Mouse (Mus musculus) right cerebral cortex, postnatal 36 days (tissue): ENCODE results near the gene Utp18.
"Not testable (repeated sequence)": the region's sequence is repeated elsewhere in the genome, so short reads cannot be mapped to it uniquely, and the experiment has no call there.

Experiments
- DNase-seq, 2 experiments: peaks; one replicate each; pipeline ENCODE4 v3.0.0; 2022; ENCODE audit warnings: low spot score in 2 of 2, mixed read lengths in 1 of 2

The Utp18 gene

DNA sequence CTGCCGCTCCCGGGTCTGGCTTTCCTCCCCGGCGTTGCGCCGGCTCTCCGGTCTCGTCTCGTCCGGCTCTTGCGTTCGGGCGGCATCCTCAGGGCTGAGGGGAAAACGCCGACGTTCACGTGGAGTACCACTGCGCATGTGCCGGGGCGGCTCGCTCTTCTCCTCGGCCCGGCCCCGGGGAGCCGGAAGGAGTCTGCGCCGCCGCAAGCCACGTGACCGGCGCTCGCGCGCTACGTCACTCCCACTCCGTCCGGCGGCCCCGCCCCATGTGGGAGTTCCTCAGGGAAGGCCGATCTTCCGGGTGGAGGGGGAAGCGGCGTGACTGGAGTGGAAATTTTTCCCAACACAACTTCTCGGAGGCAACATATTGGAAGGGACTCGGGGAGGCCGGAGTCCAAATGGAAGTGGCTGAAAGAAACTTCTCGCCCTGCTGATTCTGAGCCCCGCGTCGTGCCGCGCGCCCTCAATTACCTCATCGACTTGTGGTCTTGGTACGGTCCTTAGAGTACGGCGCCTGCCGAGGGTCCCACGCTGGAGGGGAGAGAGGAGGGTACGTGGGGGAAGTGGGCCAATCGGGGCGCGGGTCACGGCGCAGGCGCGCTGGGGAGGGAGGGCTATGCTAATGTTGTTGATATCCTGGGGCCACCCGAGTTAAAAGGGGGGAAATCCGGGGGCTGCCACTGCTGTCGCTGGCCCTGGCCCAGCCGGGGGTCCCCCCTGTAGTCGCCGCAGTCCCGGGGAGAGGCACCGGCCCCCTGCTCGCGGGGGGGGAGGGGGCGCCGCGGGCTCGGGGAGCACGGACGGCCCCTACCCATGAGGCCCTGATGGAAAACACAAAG is at the start of gene Utp18, which contains the start of gene Mbtd1:
Gene Utp18, minus strand, starts transcription at position 195 of the 839 bp plus-strand sequence.
Gene Mbtd1, plus strand, starts transcription at position 281 of the 839 bp plus-strand sequence.
- DNase-seq, result peak; percentile 96 to 97

DNA sequence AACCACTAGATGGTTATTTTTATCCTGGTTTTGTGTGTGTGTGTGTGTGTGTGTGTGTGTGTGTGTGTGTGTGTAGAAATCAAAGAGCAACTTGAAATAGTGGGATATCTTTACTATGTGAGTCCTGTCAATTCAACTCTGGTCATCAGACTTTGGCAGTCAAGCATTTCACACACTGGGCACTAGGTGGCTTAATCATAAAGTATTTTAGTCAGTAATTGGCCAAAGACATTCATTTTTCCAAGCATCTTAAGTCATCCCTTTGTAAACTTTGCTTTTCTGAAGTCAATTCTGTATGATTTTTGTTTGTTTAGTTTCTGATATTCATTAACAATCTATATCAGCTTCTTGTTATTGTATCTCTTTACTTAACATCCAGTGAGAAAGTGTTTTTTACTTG is 43.5 kb upstream of the Utp18 start:
- no peak for DNase-seq

DNA sequence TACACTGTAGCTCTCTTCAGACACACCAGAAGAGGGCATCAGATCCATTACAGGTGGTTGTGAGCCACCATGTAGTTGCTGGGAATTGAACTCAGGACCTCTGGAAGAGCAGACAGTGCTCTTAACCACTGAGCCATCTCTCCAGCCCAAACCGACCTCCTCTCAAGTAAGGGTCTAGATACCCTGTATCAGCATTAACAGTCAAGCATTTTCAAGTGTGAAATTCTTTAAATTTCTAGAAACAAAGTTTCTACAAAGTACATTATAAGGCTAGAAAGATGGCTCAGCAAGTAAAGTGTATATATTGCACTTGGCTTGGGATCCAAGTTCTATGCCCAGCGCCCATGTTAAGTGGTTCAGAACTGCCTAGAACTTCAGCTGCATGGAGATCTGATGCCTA is 29.5 kb upstream of the Utp18 start:
- not testable (repeated sequence) for DNase-seq

DNA sequence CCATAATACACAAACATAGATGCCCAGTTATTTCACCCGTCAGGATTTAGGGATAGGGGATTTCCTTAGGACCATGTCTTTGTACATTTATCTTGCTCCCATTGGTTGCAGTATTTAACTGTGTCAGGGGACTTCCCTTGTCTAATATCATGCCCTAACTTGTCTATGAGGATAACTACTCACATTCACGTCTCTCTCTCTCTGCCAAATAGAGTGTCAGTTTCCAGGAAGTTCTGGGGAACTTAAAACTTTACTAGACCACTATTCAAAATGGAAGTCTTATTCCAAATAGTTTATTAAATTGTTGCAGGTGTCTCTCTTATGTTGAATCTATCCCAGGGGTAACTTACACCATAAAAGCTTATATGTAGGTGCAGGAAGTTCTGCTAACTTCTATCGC is 26.0 kb upstream of the Utp18 start:
- DNase-seq, result no peak

DNA sequence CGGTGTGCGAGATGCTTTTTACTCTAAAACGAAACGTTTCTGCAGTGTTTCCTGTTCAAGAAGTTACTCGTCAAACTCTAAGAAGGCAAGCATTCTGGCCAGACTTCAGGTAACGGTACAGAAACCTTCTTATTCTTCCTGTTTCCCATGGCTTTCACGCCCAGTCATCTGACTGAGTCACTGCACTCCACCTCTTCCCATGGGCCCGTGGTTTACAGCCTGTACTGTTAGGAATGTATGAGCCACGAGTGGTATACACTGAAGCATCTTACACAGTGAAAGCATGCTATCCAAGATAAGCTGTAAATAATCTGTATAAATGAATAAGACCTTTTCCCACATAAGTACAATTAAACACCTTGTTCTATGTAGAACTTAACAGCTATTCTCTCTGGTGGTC is 23.3 kb upstream of the Utp18 start:
- no peak for DNase-seq

DNA sequence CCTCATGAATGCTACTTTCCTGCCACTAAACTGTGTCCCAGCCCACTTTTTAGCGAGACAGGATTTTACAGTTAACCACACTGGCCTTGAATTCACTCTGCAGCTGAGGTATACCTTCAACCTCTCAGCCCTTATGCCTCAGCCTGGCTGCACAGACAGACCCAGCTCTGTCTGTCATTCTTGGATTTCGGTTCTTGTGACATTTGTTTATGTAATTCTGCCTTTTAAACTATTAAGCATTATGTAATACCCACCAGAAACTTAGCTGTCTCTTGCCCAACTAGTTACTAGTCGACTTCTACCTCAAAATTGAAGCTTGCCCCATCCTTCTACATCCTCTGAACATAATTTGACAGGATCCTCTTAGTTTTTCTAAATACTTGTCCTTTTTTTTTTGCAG is 22.3 kb upstream of the Utp18 start:
- no peak for DNase-seq

DNA sequence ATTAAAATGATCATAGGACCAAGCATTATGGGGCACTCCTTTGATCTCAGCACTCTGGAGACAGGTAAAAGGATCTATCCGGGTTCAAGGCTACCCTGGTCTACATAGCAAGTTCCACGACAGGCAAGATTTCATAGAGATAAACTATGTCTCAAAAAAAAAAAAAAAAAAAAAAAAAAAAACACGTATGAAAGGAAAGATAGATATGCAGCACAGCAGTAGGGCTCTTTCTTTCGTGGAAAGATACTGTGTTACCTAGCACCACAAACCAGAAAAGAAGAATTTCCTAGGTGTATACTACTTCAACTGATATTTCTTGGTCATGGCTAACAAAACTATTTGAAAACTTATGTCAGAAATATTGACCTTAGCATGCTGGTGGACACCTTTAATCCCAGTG is 21.3 kb upstream of the Utp18 start:
- DNase-seq, result no peak

DNA sequence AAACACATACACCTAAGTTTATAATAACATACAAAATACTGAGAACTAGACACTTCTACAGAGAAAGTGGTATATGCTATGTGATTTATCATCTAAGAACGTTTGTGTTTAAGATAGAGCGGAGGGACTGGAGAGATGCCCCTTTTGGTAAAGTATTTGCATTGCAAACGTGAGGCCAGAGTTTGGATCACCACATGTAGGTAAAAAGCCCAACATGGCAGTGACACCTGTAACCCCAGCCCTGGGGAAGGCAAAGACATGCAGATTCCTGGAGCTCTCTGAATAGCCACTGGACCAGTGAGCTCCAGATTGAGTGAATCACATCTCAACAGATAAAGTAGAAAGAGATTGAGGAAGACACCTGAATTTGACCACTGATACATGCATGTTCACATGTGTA is 12.2 kb upstream of the Utp18 start:
- DNase-seq, result no peak

DNA sequence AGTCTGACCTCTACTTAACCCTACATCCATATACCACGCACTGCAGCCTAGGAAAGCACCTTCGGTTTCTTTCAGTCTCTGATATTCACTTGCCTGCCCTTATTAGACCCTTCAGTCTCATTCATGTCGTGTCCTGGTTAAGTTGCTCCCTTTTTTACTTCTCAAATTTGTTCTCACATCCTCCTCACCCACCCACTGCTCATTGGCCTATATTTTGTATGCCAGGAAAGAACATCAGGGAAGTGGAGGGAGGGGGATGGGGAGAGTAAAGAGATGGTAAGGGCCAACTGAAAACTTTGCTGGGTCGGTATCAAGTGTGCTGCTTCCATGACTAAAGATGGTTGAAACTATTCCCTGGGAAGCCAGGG is 1.5 kb upstream of the Utp18 start:
- DNase-seq, result no peak

DNA sequence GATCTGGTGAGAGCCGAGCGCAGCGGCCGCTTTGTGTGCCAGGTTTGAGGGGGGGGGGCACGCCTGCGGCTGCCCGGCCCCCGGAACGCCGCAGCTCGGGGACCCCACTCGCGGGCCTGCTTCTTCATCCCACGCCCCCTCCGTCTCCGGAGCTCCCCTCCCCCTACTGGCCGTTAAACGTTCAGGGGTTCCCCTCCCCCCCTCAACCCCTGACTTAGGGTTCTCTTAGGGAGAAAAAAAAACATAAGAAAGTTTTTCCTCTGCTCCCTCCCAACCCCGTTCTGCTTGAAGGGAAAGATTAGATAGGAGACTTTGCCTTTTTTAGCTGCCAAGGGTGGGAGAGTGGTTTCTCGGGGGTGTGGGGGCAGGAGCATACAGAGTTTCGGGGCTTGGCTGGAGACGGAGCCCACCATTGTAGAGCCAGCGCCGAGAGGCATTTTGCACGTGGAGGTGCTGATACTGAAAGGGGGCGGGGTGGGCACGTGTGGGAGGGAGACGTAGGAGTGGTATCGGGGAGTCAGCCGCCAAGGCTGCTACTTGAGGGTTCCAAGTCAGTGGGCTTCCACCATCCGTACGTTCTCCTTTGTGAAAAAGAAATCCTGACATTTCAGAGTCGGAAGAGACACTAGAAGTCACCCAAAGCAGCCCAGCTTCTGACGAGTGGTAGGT is 979 bp upstream of the Utp18 start:
- DNase-seq, result no peak

DNA sequence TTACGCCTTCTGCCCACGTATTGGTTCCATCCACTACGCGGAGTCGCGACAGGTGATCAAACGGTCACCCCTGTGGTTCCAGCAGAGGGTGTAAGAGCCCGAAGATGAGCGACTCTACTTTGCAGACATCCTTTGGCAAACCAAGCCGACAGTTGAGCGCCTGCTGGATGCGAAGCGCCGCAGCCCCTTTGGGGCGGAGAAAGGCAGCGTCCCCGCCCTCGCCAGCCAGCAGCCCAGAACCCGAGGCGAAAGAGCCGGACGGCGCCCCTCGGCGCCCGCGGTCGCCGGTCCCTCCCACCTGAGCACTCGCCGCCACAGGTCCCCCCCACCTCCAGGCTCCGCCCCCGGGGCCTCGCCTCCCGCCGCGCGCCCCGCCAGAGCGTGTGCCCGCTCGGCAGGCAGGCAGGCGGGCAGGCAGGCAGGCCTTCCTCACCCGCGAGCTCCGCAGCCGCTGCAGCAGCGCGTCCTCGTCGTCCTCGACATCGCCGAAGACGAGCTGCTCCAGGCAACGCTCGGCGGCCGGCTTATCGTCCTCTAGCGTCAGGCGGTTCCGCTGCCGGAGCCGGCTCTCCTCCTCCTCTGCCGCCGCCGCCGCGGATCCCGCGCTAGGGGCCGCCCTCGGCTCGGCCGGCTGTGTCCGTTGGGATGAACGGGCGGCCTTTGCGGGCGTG is 530 bp downstream of the Utp18 start:
- DNase-seq, result peak; percentile 36 to 50

DNA sequence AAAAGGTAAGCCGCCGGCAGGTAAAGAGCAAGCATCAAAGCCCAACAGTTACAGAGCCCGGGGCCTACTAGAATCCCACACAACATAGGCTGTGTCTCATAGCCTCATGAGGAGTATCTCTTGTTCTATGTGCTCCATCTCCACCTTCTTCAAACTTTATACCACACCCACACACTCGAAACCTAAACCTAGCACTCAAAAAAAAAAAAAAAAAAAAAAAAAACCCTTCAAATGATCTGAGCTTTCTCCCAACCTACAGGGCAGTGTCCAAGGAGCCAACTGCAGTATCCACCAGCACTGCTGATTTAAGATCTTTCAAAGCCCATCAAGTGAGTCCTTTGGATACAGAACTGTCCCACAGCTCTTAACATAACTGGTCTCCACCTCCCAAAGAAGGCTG is 1.5 kb downstream of the Utp18 start:
- no peak for DNase-seq

DNA sequence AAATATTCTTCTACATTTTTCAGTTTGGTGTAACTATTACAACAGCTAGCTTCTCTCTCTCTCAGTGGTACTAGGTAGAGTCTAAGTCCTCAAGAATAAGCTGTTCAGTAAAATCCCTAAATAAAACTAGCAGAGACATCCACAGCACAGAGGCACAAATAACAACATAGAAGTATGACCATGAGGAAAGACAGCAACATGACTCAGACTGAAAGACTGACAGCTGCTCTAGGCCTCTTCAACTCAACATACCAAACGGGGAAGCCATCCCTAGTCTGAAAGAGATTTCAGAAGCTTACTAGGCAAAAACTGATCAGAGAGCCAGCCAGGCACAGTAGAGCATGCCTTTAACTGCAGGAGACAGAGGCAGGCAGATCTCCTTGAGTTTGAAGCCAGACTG is 22.9 kb downstream of the Utp18 start:
- no peak for DNase-seq

DNA sequence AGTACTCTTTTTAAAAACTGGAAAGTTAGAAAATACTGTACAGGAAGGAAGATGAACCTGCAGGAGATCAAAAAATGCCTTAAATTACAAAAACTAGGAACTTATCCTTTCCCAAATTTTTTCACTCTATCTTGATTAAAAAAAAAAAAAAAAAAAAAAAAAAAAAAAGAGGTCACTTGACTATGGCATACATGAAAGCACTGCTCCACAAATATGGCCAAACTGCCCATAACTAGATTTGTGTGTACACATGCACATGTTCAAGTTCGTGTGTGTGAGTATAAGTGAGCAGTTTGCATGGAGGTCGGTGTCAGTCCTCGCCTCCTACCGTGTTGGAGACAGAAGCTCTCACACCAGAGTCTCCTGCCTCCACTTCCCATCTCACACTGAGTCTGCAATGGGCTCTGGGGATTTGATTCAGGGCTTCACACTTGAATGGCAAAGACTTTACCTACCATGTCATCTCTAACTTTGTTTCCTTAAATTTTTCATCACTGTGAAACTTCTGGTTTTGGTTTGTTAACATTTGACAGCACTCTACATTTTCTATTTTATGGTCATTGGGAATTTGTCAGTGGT is 23.4 kb downstream of the Utp18 start:
- DNase-seq, result no peak

DNA sequence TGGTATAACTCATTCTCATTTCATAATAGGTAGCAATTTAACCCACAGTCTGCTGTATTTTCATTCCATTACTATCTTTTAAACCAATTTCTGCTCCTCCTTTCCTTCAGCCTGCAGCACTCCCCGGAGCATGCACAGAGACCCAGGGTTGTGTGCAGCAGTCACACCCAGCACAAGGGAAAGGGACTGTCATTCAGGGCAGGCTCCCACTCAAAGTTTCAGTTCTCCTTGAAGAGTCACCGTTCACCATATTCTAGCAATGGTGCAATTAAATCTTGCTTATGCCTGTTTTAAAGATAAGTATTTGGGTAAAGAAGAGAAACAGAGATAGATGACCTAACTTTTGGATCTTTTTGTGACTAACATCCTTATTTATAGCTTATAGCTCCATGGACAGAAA is 24.4 kb downstream of the Utp18 start:
- DNase-seq, result no peak

DNA sequence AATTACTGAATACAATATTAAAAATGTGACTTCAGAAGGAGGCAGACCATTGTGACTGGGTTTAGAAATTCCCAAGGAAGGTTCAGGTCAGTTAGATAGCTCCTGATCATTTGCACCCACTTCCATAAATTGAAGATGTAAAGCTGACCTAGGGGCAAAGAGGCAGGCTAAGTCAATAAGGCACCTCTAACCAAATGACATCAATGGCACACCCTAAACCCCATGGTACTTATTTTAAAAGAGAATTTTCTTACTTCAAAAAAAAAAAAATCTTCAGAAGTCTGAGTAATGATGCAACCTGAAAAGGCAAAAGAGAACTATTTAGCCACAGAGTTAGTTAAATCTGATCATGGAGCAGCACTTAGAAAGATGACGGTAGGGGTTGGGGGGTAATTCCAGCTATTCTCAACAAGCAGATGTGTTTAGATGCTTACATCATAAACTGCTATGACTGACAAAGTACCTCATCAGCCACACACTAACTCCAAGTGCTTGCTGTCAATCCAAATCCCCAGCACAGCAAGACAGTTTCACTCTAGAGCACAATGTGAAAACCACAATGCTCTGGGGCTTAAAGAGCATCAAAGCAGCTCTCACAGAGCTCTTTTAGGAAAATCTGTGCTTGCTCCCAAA is 24.9 kb downstream of the Utp18 start:
- no peak for DNase-seq

DNA sequence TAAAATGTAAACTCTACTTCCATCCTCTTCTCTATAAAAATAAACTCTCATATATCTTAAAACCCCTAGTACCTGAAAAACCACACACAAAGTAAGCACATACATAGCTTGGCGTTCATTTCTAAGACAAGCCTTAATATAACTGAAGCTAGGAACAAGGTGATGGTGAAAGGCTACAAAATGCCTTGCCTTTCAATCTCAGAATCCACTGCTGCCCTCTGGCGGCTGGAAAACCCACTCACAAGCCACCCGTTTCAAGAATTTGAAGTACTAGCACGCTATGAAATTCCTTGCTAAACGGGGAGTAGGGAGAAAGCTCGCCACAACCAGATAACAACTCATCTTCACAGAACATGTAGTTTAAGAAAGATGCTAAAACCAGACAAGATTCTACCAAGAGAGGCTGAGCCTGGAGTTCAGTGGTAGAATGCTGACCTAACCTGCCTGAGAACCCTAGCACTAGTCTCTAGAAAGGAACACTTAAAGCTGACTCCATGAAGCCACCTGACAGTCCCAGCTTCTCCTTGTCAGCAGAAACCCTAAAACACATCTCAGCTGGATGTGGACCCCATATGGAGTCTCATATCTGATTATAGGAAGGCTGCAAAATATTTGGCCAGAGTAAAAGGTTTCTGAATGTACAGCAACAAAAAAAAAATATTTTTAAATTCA is 29.1 kb downstream of the Utp18 start:
- peak; percentile 75 to 77 for DNase-seq

DNA sequence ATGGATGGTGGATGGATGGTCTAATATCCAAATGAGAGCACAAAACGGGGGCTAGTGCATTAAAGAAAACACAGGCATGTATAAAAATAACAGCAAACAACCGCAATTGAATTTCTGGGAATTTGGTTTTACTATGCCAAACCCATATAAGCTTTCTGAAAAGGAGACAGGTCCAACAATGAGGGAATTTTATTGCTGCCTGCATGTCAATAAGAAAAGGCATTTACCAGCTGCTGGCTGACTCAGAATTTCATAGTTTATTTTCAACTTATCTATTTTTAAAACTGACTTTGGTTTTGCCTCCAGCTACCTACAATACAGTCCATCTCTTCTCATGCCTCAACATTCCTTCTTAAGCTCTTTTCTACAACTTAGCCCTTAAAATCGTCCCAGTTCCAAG is 33.0 kb downstream of the Utp18 start:
- no peak for DNase-seq

DNA sequence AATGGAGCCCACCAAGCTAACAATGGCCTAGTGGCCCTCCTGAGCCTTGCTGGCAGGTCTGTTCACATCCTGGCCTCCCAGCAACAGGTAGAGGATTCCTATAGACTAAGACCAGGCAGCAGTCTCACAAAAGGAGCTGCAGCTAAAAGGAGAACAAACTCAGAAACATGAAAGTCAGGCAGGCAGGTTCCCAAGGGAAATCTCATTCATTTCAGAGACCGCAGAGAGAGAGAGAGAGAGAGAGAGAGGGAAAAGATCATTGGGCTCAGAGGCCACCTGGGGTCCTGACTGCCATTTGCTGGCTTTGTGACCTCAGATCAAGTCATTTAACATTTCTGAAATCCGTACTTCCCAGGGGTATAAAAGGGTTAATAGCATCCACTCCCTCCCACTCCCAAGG is 38.2 kb downstream of the Utp18 start:
- DNase-seq, result no peak

DNA sequence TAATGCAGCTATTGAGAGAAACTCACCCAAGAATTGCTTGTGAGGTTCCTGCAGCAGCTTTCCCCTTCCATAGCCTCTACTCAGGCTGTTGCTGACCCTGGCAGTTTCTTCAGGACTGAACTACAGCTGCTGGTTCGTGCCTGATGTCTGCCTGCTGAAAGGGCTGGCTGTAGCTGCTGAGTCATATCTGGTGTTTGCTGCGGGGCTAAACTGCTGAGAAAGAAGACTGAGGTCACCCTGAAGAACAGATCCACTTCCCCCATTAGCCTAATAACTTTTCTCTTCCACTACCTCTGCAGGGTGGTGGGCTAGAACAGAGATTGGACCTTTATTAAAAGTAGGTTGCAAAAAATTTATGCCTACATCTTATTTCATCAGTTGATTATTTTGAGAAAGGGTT is 49.8 kb downstream of the Utp18 start:
- DNase-seq, result no peak

DNA sequence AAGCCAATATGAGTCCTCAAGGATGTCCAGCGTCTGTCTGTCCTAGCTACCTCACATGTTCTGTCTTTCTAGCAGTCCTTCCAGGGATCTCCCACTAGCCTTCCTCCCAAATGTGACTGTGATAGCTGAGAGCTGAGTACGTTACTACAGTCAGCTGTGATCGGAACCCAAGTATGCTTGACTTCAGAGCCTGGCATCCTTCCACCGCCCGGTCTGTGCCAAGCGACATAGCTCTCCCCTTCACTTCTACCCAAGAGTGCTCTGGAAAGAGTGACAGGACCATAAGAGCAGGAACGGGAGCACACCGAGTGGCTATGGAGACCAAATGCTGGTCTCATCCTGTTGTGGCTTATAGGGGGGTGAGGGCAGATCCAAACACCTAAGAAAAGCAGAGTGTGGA is 55.6 kb downstream of the Utp18 start:
- no peak for DNase-seq

DNA sequence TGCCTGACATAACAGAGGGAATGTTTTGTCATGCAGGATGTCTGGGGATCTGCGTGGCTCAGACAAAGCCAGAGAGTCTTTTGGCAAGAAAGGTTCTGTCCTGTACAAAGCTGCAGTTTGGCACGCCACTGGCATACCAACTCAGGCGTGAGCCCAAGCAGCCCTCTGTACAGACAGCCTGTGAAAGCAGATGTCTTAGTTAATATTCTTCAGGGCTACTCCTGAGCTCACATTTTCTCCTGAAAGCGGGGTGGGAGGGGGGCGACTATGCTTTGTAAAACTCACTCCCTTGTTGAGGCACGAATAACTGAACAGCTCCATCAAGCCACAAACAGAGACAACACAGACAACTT is 56.3 kb downstream of the Utp18 start:
- peak; percentile 20 to 24 for DNase-seq
